Mouse (Mus musculus) heart, adult 2 months (tissue): ENCODE results near the gene Cobll1. TPM values are rescaled to one million over a fixed set of nuclear protein-coding genes. Genes with fewer than 3 reads are reported as not detected.
"Not testable (repeated sequence)": the region's sequence is repeated elsewhere in the genome, so short reads cannot be mapped to it uniquely, and the experiment has no call there.

Experiments
- DNase-seq, 2 experiments: peaks; one replicate each; pipeline ENCODE4 v3.0.0; 2021
- H3K27ac ChIP-seq: fragments of 200-600 bp; 2 replicates; pipeline ENCODE4 v1.8.1; 2022
- H3K27me3 ChIP-seq: fragments of 200-500 bp; 2 replicates; pipeline ENCODE4 v1.6.1; 2012; ENCODE audit warnings: mild to moderate bottlenecking, low read length, inconsistent platforms, mixed read lengths; ENCODE audit not compliant: control insufficient read depth, insufficient read depth
- H3K36me3 ChIP-seq: fragments of 200-500 bp; 2 replicates; pipeline ENCODE4 v1.6.1; 2012; ENCODE audit warnings: low read length, inconsistent platforms; ENCODE audit not compliant: control insufficient read depth, insufficient read depth
- H3K4me1 ChIP-seq: fragments of 200-500 bp; 2 replicates; pipeline ENCODE4 v1.6.1; 2011; ENCODE audit warnings: low read length; ENCODE audit not compliant: control insufficient read depth, insufficient read depth
- H3K4me3 ChIP-seq: fragments of 200-600 bp; 2 replicates; pipeline ENCODE4 v1.8.1; 2022
- H3K79me2 ChIP-seq: fragments of 200-500 bp; replicated peaks from 2 replicates; pipeline ENCODE4 v1.6.1; 2012; ENCODE audit warnings: mild to moderate bottlenecking, inconsistent platforms, low read length, moderate library complexity, mixed read lengths; ENCODE audit not compliant: control insufficient read depth, insufficient read depth
- H3K9ac ChIP-seq: fragments of 200-500 bp; 2 replicates; pipeline ENCODE4 v1.6.1; 2012; ENCODE audit warnings: low read depth, mild to moderate bottlenecking, control low read depth, inconsistent platforms, low read length, mixed read lengths
- CTCF ChIP-seq: fragments of 200-600 bp; IDR thresholded peaks from 2 replicates; pipeline ENCODE4 v1.8.1; 2022; ENCODE audit warnings: antibody characterized with exemption, mild to moderate bottlenecking, moderate library complexity
- EP300 ChIP-seq: fragments of 200-500 bp; IDR thresholded peaks from 2 replicates; pipeline ENCODE4 v1.6.1; 2011; ENCODE audit warnings: low read depth, low read length, control low read depth; ENCODE audit not compliant: insufficient read depth
- POLR2A ChIP-seq: fragments of 200-500 bp; IDR thresholded peaks from 2 replicates; pipeline ENCODE4 v1.6.1; 2011; ENCODE audit warnings: mild to moderate bottlenecking, low read depth, low read length, control low read depth; ENCODE audit not compliant: insufficient read depth
- WGBS: fragments of 180-500 bp; shearing (Covaris S2); methylation state at CpG from one replicate; pipeline ENCODE4 v1.1.7; 2018; 5-methylcytosine and 5-hydroxymethylcytosine counted together
- intact Hi-C: fragments of 180-260 bp; cut with DNase I; formaldehyde crosslinking; loops from one replicate; pipeline ENCODE4 v1.15.1; 2025
- polyA plus RNA-seq: library from polyadenylated mRNA; depleted of rRNA; stranded (reverse); fragments of >200 nt; gene quantifications from 2 replicates; pipeline ENCODE4 v1.2.3, GENCODE M21; 2012
- total RNA-seq, 2 experiments: library from RNA; stranded (reverse); gene quantifications; 2 replicates each; pipeline ENCODE4 v1.2.3; 2021

The Cobll1 gene
- total and polyA plus RNA-seq, 3 experiments, result 19.3 to 76.8 (median 53.3) TPM

- DNase-seq, result no peak
- no peak overlapping the region for H3K4me3 ChIP-seq
- 44% methylated on average over 2 of the region's 2 CpGs for WGBS
- H3K79me2 ChIP-seq, result no peaks in the 10 kb centered on the region
- intact Hi-C loops, result no loop called here
- no peak overlapping the region for H3K9ac ChIP-seq
- no peaks in the 10 kb centered on the region for H3K27me3 ChIP-seq
- TF ChIP-seq EP300 (no peak), POLR2A (no peak), CTCF (no peak)
- no peaks in the 10 kb centered on the region for H3K4me1 ChIP-seq
- no peak overlapping the region for H3K27ac ChIP-seq
- no peaks in the 10 kb centered on the region for H3K36me3 ChIP-seq
Observed at GRCm38 (mm10) chr2:65273910-65274309, 34.7 kb upstream of the Cobll1 start.

GRCm38 (mm10) chr2:65268731-65269130 lies 29.5 kb upstream of the Cobll1 start:
- Histone ChIP-seq H3K79me2 (no peaks in the 10 kb centered on the region), H3K27me3 (no peaks in the 10 kb centered on the region), H3K4me3 (no peak overlapping the region), H3K36me3 (no peaks in the 10 kb centered on the region), H3K27ac (no peak overlapping the region), H3K4me1 (no peaks in the 10 kb centered on the region), H3K9ac (no peak overlapping the region)
- no peak for DNase-seq
- intact Hi-C loops, result no loop called here
- WGBS, result 93% methylated on average over 6 of the region's 6 CpGs
- TF ChIP-seq POLR2A (no peak), CTCF (no peak), EP300 (no peak)

GRCm38 (mm10) chr2:65267834-65268233 lies 28.6 kb upstream of the Cobll1 start:
- 72% methylated on average over 4 of the region's 4 CpGs for WGBS

GRCm38 (mm10) chr2:65266576-65267299 lies 27.5 kb upstream of the Cobll1 start:
- 83% methylated on average over 5 of the region's 5 CpGs for WGBS
- Histone ChIP-seq H3K27me3 (no peaks in the 10 kb centered on the region), H3K9ac (no peak overlapping the region), H3K27ac (no peak overlapping the region), H3K79me2 (no peaks in the 10 kb centered on the region), H3K36me3 (no peaks in the 10 kb centered on the region), H3K4me1 (no peaks in the 10 kb centered on the region; the same call in 1 of the 2 replicates), H3K4me3 (no peak overlapping the region)
- TF ChIP-seq EP300 (no peak), CTCF (no peak), POLR2A (no peak)
- DNase-seq, result no peak
- intact Hi-C loops, result no loop called here

More at GRCm38 (mm10) chr2:65267834-65268233, 28.6 kb upstream of the Cobll1 start:
- TF ChIP-seq POLR2A, result no peak
- TF ChIP-seq EP300, result no peak
- no peak for TF ChIP-seq CTCF
- Histone ChIP-seq H3K4me3 (no peak overlapping the region), H3K27ac (no peak overlapping the region), H3K79me2 (no peaks in the 10 kb centered on the region), H3K4me1 (no peaks in the 10 kb centered on the region), H3K36me3 (no peaks in the 10 kb centered on the region), H3K27me3 (no peaks in the 10 kb centered on the region), H3K9ac (no peak overlapping the region)
- no peak for DNase-seq
- intact Hi-C loops, result no loop called here

GRCm38 (mm10) chr2:65262251-65262650 lies 23.0 kb upstream of the Cobll1 start:
- no peak overlapping the region for H3K4me3 ChIP-seq
- no peaks in the 10 kb centered on the region for H3K36me3 ChIP-seq
- H3K27me3 ChIP-seq, result no peaks in the 10 kb centered on the region
- DNase-seq, result no peak
- H3K9ac ChIP-seq, result no peak overlapping the region
- H3K4me1 ChIP-seq, result no peaks in the 10 kb centered on the region; the same call in 1 of the 2 replicates
- TF ChIP-seq EP300 (no peak), CTCF (peak; percentile 12; the same call in 1 of the 2 replicates)
- 60% methylated on average over 4 of the region's 4 CpGs for WGBS
- intact Hi-C loops, result no loop called here
- no peak overlapping the region for H3K27ac ChIP-seq
- no peaks in the 10 kb centered on the region for H3K79me2 ChIP-seq

GRCm38 (mm10) chr2:65260828-65261227 lies 21.6 kb upstream of the Cobll1 start:
- H3K4me1 ChIP-seq, DNase-seq, intact Hi-C loops: not testable (repeated sequence)

More at GRCm38 (mm10) chr2:65260828-65261227, 21.6 kb upstream of the Cobll1 start:
- H3K9ac ChIP-seq, H3K27me3 ChIP-seq, H3K4me3 ChIP-seq, H3K27ac ChIP-seq, H3K36me3 ChIP-seq, H3K79me2 ChIP-seq: not testable (repeated sequence)
- 67% methylated on average over 6 of the region's 6 CpGs for WGBS
